Mouse (Mus musculus) adrenal gland, postnatal 4 days (tissue): ENCODE measurements at regions not wholly inside any gene's neighbourhood (a gene's known extent, or its start where the extent isn't known, plus 50 kb on each side); places are given as distances from the start of the nearest gene placed in this dataset.

Source experiments
- DNase-seq, 2 experiments: peaks; one replicate each; pipeline ENCODE4 v3.0.0; 2021 to 2022; ENCODE audit warnings: low spot score in 2 of 2, mixed read lengths in 2 of 2

GRCm38 (mm10) chr12:74523988-74524387 is 207.8 kb upstream of the Gm11042 start:
- DNase-seq: no peak

- DNase-seq: no peak
Measured at GRCm38 (mm10) chr12:74518032-74518431, 201.8 kb upstream of the Gm11042 start.

GRCm38 (mm10) chr12:74516527-74516926 is 200.3 kb upstream of the Gm11042 start:
- DNase-seq: no peak

GRCm38 (mm10) chr12:74502791-74503190 is 186.6 kb upstream of the Gm11042 start:
- DNase-seq: no peak

- DNase-seq: no peak
Measured at GRCm38 (mm10) chr12:74477619-74478018, 161.4 kb upstream of the Gm11042 start.

- DNase-seq: no peak
Measured at GRCm38 (mm10) chr12:74474741-74475140, 158.5 kb upstream of the Gm11042 start.

GRCm38 (mm10) chr12:74458521-74458920 is 142.3 kb upstream of the Gm11042 start:
- DNase-seq: no peak

GRCm38 (mm10) chr12:74452375-74453090 is 136.3 kb upstream of the Gm11042 start:
- no peak for DNase-seq

GRCm38 (mm10) chr12:74448248-74448647 is 132.1 kb upstream of the Gm11042 start:
- no peak for DNase-seq

- DNase-seq: no peak
Measured at GRCm38 (mm10) chr12:74434874-74435273, 118.7 kb upstream of the Gm11042 start.

- no peak for DNase-seq
Measured at GRCm38 (mm10) chr12:74414738-74415137, 98.5 kb upstream of the Gm11042 start.

GRCm38 (mm10) chr12:74410511-74410910 is 94.3 kb upstream of the Gm11042 start:
- DNase-seq: no peak

- no peak for DNase-seq
Measured at GRCm38 (mm10) chr12:74407591-74408095, 91.4 kb upstream of the Gm11042 start.

GRCm38 (mm10) chr12:74389811-74390210 is 73.6 kb upstream of the Gm11042 start:
- no peak for DNase-seq
